Mouse (Mus musculus): ENCODE measurements around the gene Acadvl. TPM values are rescaled to one million over a fixed set of nuclear protein-coding genes. Genes with fewer than 3 reads are reported as not detected.
A peak's percentile ranks its signal among the peaks of the same experiment; 100 is the strongest.

Gene Acadvl
- polyA plus RNA-seq, 1 experiment = 92.8 TPM

DNA sequence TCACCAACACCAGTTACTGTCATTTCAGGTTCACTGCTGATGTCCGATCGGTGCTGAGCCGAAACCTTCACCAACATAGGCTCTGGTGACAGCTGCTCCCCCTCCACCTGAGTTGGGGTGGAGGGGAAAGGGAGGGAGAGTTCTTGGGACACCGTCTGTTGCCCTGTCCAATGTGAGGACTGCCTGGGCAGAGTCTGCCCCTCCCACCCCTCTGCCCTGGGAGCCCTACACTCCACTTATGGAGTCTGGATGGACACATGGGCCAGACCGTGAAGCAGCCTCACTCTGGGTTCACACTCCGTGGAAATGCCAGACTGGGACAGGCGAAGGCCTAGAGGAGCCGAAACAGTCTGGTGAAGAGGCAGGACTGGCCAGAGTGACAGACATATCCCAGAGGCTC, 25.3 kb downstream of the Acadvl start:
- WGBS = 90% methylated on average over 8 of the region's 8 CpGs
- DNase-seq (ENCODE audit: low read depth, low spot score) = no peak

- no peak for DNase-seq (ENCODE audit: low read depth, low spot score)
- WGBS = 87% methylated on average over 8 of the region's 8 CpGs
Observed at GRCm38 (mm10) chr11:69984431-69984830, 30.8 kb downstream of the Acadvl start.

DNA sequence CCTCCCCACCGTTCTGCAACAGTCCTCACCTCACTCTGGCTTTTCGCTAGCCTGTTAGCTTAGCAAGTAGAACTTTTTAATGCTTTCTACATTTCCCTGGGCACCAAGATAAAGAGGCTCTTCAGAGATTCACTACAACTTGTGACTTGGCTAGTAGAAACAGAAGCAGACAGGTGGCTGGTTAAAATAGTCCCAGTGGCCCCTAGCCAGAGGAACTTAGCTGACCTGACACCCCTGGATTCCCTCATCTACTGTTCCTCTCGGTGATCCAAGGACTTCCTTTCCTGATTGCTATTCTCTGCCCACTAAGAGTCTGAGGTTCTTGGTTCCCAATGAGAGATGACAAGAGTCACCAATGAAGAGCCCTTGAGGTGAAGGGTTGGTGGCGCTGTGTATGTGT, 31.8 kb downstream of the Acadvl start:
- 76% methylated on average over 4 of the region's 4 CpGs for WGBS
- no peak for DNase-seq (ENCODE audit: low read depth, low spot score)

GRCm38 (mm10) chr11:69982877-69983276, 32.3 kb downstream of the Acadvl start:
- 20% methylated on average over 5 of the region's 5 CpGs for WGBS

GRCm38 (mm10) chr11:69982225-69982624, 33.0 kb downstream of the Acadvl start, which contains the start of gene Elp5:
TSS of gene Elp5 (minus strand) at chr11:69982517.
- WGBS = 37% methylated on average over 8 of the region's 8 CpGs
- DNase-seq (ENCODE audit: low read depth, low spot score) = no peak

More at GRCm38 (mm10) chr11:69982877-69983276, 32.3 kb downstream of the Acadvl start:
- no peak for DNase-seq (ENCODE audit: low read depth, low spot score)

- under 1% methylated on average over 43 of the region's 43 CpGs for WGBS
- no peak for DNase-seq (ENCODE audit: low read depth, low spot score)
Observed at GRCm38 (mm10) chr11:69981141-69981762, 34.0 kb downstream of the Acadvl start, which contains the start of gene Ctdnep1. TSS of gene Ctdnep1 (plus strand) at chr11:69981156.

DNA sequence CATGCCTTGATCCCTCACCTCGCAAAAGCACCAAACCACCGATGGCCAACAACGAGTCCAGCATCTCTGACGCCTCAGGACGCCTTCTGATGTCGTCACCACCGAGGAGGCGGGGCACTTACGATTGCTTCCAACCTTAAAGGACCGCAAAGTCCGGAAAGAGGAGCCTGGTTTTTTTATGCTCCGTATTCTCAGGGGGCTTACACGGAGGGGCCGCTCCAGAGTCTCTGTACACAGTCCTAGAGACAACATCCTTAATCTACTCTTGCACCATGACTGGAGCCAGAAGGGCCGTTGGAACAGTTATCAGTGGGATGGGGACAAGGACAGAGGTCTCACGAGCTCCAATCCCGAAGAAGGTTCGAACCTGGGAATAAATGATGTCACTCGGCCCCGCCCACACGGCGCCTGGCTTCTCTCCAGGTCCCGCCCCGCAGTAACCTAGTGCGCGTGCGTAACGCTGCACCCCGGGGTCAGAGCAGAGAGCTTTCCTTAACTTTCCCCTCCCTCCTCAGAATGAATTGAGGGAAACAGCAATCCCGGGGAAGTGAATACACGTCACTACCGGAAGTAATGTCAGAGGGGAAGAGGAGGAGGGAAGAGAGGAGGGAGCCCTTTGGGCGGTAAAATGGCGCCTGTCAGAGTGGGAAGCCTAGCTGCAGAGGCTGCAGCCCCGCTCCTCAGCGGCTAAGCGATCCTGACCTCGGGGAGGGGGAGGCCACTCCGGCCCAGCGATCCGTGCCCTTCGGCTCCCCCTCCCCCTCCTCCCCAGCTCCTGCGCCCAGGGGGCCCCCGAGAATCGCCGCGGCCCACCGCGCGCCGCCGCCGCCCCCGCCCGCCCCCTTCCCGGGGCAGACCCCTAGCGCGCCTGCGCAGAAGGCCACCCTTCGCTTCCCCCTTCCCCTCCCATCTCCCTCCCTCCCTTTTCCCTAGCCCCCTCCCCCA, 34.7 kb downstream of the Acadvl start:
- peak; percentile 99 for DNase-seq (ENCODE audit: low read depth, low spot score)
- 2% methylated on average over 59 of the region's 60 CpGs for WGBS

DNA sequence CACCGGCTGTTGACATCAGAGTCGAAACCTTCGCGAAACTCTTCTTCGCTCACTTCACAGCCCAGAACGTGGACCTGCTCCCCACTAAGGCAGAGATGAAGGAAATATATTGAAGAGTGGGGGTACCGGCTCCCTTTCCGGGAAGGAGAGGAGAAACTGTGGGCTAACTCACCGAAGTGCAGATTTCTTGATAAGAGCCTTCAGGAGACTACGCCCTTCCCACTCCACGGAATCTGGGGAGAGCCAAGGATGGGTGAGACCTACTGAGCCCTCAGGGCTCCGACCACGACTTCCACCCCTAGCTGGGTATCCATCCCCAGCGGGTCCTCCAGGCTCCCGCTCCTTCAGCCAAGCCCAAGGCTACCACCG, 35.4 kb downstream of the Acadvl start:
- WGBS = under 1% methylated on average over 16 of the region's 16 CpGs
- no peak for DNase-seq (ENCODE audit: low read depth, low spot score)

GRCm38 (mm10) chr11:69976271-69976670, 38.9 kb downstream of the Acadvl start:
- no peak for DNase-seq (ENCODE audit: low read depth, low spot score)
- WGBS = 88% methylated on average over 4 of the region's 4 CpGs

- no peak for DNase-seq (ENCODE audit: low read depth, low spot score)
- 91% methylated on average over 2 of the region's 2 CpGs for WGBS
Observed at GRCm38 (mm10) chr11:69974907-69975306, 40.3 kb downstream of the Acadvl start.

- WGBS = 23% methylated on average over 3 of the region's 3 CpGs
- DNase-seq (ENCODE audit: low read depth, low spot score) = no peak
Observed at GRCm38 (mm10) chr11:69970775-69971174, 44.4 kb downstream of the Acadvl start.

- DNase-seq (ENCODE audit: low read depth, low spot score) = no peak
- 31% methylated on average over 6 of the region's 6 CpGs for WGBS
Observed at GRCm38 (mm10) chr11:69970222-69970621, 45.0 kb downstream of the Acadvl start.

DNA sequence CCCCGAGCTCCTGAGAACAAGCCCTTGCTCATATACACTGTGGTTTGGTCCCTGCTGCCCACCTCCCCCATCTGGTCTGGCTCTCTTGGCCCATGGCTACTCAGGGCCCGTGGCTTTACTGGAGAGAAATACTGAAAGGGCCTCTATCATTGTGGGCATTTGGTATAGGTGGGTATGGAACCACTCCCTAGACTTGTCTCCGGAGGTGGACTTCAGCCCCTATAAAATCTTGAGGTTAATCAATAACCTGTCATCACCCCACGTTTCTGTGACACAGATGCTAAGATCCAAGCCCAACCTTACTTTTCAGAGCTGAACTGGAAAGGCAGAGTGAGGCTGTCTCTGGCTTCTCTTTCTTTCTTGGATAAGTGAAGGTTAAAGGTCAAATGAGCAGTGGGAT, 46.4 kb downstream of the Acadvl start:
- DNase-seq (ENCODE audit: low read depth, low spot score) = no peak
- 30% methylated on average over 4 of the region's 4 CpGs for WGBS

- WGBS = 16% methylated on average over 17 of the region's 17 CpGs
- DNase-seq (ENCODE audit: low read depth, low spot score) = no peak
Observed at GRCm38 (mm10) chr11:69966860-69967517, 48.2 kb downstream of the Acadvl start.

GRCm38 (mm10) chr11:69966006-69966859, 49.0 kb downstream of the Acadvl start:
- 3% methylated on average over 58 of the region's 59 CpGs for WGBS
- DNase-seq (ENCODE audit: low read depth, low spot score) = no peak

DNA sequence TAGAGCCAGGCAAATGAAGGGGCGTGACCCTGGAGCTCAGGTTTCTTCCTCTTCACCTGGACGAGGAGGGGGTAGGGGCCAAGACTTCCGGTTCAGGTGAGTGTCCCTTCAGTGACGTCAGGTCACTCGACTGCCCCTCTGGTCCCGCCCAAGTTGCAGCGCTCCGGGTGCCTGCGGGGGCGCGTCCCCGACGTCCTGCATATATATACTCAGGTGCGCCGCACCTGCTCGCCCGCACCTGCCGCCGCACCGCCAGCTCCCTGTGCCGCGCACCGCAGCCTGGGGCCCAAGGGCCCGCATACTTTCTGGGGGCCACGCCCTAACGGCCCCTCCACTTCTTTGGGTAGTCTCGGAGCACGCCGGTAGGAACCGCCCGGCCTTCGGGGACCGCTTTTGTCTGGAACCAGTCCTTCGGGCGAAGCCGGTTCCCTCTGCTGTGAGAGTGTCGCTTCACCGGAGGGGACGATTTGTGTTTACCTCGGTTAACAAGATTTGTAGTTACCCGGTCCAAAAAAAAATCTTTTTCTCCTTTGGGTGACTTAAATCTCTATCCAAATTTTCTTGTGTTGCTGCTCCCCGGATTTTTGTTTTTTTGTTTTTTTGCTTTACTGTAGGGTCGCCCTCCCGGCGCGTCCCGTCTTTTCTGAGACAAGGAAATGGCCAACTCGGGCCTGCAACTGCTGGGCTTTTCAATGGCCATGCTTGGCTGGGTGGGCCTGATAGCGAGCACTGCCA, 49.8 kb downstream of the Acadvl start:
- DNase-seq (ENCODE audit: low read depth, low spot score) = no peak
- 5% methylated on average over 49 of the region's 49 CpGs for WGBS

GRCm38 (mm10) chr11:69964650-69965270, 50.5 kb downstream of the Acadvl start, which contains the start of gene Cldn7:
TSS of gene Cldn7 (plus strand) at chr11:69964779.
- no peak for DNase-seq (ENCODE audit: low read depth, low spot score)
- 13% methylated on average over 24 of the region's 24 CpGs for WGBS

DNA sequence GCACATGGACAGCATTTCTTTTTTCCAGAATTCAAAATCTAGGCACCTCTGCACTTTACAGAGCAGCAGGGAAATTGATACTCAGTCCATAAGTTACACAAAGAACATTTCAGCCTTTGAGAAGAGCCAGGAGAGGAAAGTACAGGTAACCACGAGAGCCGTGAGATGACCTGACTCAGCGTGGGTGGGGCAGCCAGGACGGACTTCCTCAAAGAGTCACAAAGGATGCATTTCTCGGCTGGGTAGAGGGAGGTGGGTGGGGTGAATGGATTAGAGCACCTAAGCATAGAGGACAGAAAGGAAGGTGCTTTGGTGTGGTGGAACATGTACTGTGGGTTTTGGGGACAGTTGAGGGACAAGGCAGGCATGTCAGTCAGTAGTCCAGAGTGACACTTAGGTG, 53.4 kb downstream of the Acadvl start:
- DNase-seq (ENCODE audit: low read depth, low spot score) = no peak
- WGBS = 5% methylated on average over 5 of the region's 5 CpGs

All from large intestine, adult 2 months (tissue).